22 mouse cellular contexts compared by ENCODE assay signal in genomic region chr6:142602772-142603171, GRCm38 (mm10).
"Had no signal": no experiment of that assay in that cellular context is flagged by ENCODE, and none has a peak within 500 bp of the region (broad histone marks: within the 10 kb centered on the region; RNA-seq: fewer than 3 reads in every experiment).

No protein-coding gene starts in this region.

- H3K9me3 ChIP-seq: heart, embryonic 13.5 days; heart, embryonic 15.5 days; hindbrain, embryonic 12.5 days; intestine, embryonic 15.5 days; limb, embryonic 10.5 days; limb, embryonic 12.5 days; liver, embryonic 13.5 days; liver, embryonic 15.5 days had no signal

- H3K4me3 ChIP-seq: gastrocnemius, adult 2 months; heart, adult 2 months; heart, embryonic 13.5 days; heart, embryonic 15.5 days; hindbrain, embryonic 12.5 days; intestine, embryonic 15.5 days; left cerebral cortex, adult 2 months; limb, embryonic 10.5 days; limb, embryonic 12.5 days; liver, embryonic 13.5 days; liver, embryonic 15.5 days had no signal

- DNase-seq: gastrocnemius, adult 2 months; gastrocnemius, postnatal 10 days; gastrocnemius, postnatal 36 days; heart, adult 2 months; heart, postnatal 14 days; heart, postnatal 36 days; kidney, adult 18-20 months; kidney, adult 8-10 months; kidney, postnatal 10 days; kidney, postnatal 36 days; liver; liver, embryonic 13.5 days; liver, postnatal 0 days had no signal

- H3K9ac ChIP-seq: heart, embryonic 13.5 days; heart, embryonic 15.5 days; hindbrain, embryonic 12.5 days; hindbrain, embryonic 14.5 days; intestine, embryonic 15.5 days; limb, embryonic 12.5 days; liver, embryonic 13.5 days; liver, embryonic 15.5 days; liver, postnatal 0 days had no signal

- H3K27ac ChIP-seq: gastrocnemius, adult 2 months; heart, adult 2 months; heart, embryonic 13.5 days; heart, embryonic 15.5 days; hindbrain, embryonic 12.5 days; hindbrain, embryonic 14.5 days; intestine, embryonic 15.5 days; left cerebral cortex, adult 2 months; limb, embryonic 10.5 days; limb, embryonic 12.5 days; liver, embryonic 13.5 days; liver, embryonic 15.5 days had no signal

- H3K36me3 ChIP-seq: hindbrain, embryonic 12.5 days; intestine, embryonic 15.5 days; limb, embryonic 10.5 days; limb, embryonic 12.5 days; liver, embryonic 13.5 days; liver, embryonic 15.5 days had no signal

- H3K4me1 ChIP-seq: intestine, embryonic 15.5 days; limb, embryonic 12.5 days; liver, embryonic 13.5 days; liver, embryonic 15.5 days had no signal
